Mouse (Mus musculus) cerebellum, adult (tissue): ENCODE results near the gene Rabggta.

Experiments used
- ATAC-seq: cut with Nextera tagmentation; 2 replicates; pipeline ENCODE4 v1.9.2; 2017; ENCODE audit warnings: mild to moderate bottlenecking, moderate library complexity, mixed read lengths; ENCODE audit not compliant: insufficient number of reproducible peaks, low FRiP score, low TSS enrichment

The Rabggta gene

GRCm38 (mm10) chr14:55702761-55703160 is 19.3 kb downstream of the Rabggta start:
- no peak for ATAC-seq

- ATAC-seq, result no peak
Measured at GRCm38 (mm10) chr14:55701131-55701530, 20.9 kb downstream of the Rabggta start.

GRCm38 (mm10) chr14:55697226-55697625 is 24.8 kb downstream of the Rabggta start:
- ATAC-seq, result no peak

GRCm38 (mm10) chr14:55689433-55689832 is 32.6 kb downstream of the Rabggta start:
- ATAC-seq, result no peak

GRCm38 (mm10) chr14:55682118-55682493 is 40.0 kb downstream of the Rabggta start:
- peak; percentile 27; the same call in 1 of the 2 replicates for ATAC-seq

GRCm38 (mm10) chr14:55681160-55682117 is 40.6 kb downstream of the Rabggta start, which contains the start of gene Tinf2:
Tinf2 (minus strand) TSS chr14:55681820.
- ATAC-seq, result peak; percentile 97

- no peak for ATAC-seq
Measured at GRCm38 (mm10) chr14:55677615-55678014, 44.4 kb downstream of the Rabggta start.

- no peak for ATAC-seq
Measured at GRCm38 (mm10) chr14:55672741-55673060, 49.4 kb downstream of the Rabggta start.

- peak; percentile 99 for ATAC-seq
Measured at GRCm38 (mm10) chr14:55671833-55672740, 50.0 kb downstream of the Rabggta start, which contains the start of the genes Gmpr2 and Nedd8. Gmpr2 (plus strand) TSS chr14:55671941. Nedd8 (minus strand) TSS chr14:55672124.

GRCm38 (mm10) chr14:55671486-55671832 is 50.6 kb downstream of the Rabggta start:
- ATAC-seq, result peak; percentile 46; the same call in 1 of the 2 replicates
